Mouse (Mus musculus): ENCODE measurements around the gene Adam12. TPM values are rescaled to one million over a fixed set of nuclear protein-coding genes. Genes with fewer than 3 reads are reported as not detected.

Gene Adam12
- polyA plus RNA-seq, 1 experiment from 2014 or later = 15.1 TPM

- Histone ChIP-seq H3K36me3 (ENCODE audit: control insufficient read depth, insufficient read depth, low read length) (no peaks in the 10 kb centered on the region), H3K27ac (ENCODE audit: low read depth) (no peak overlapping the region), H3K4me1 (replicated peaks; ENCODE audit: control insufficient read depth, insufficient read depth, low read length) (peaks cover 10% of the 10 kb centered on the region), H3K4me3 (ENCODE audit: low read depth, low read length) (no peak overlapping the region), H3K27me3 (replicated peaks; ENCODE audit: control insufficient read depth, insufficient read depth, low read length) (no peaks in the 10 kb centered on the region), H3K9ac (ENCODE audit: low read length) (no peak overlapping the region), H3K4me2 (ENCODE audit: low read length) (no peak overlapping the region), H3K9me3 (ENCODE audit: control insufficient read depth, low read length) (no peaks in the 10 kb centered on the region)
- DNase-seq (ENCODE audit: low spot score) (no peak), ATAC-seq (replicated peaks; ENCODE audit: low FRiP score, low TSS enrichment, low read depth) (no peak)
- 33% methylated on average over 4 of the region's 4 CpGs for WGBS
These were observed 216.7 kb downstream of the Adam12 start for GRCm38 (mm10) chr7:134015226-134015625.

GRCm38 (mm10) chr7:134014733-134015132, 217.2 kb downstream of the Adam12 start:
- H3K27me3 ChIP-seq (replicated peaks; ENCODE audit: control insufficient read depth, insufficient read depth, low read length) = no peaks in the 10 kb centered on the region
- H3K4me3 ChIP-seq (ENCODE audit: low read depth, low read length) = no peak overlapping the region
- no peak overlapping the region for H3K4me2 ChIP-seq (ENCODE audit: low read length)
- H3K36me3 ChIP-seq (ENCODE audit: control insufficient read depth, insufficient read depth, low read length) = no peaks in the 10 kb centered on the region
- no peak overlapping the region for H3K27ac ChIP-seq (ENCODE audit: low read depth)
- H3K9me3 ChIP-seq (ENCODE audit: control insufficient read depth, low read length) = no peaks in the 10 kb centered on the region
- 55% methylated on average over 7 of the region's 7 CpGs for WGBS
- H3K9ac ChIP-seq (ENCODE audit: low read length) = no peak overlapping the region
- DNase-seq (ENCODE audit: low spot score) (no peak), ATAC-seq (replicated peaks; ENCODE audit: low FRiP score, low TSS enrichment, low read depth) (no peak)
- H3K4me1 ChIP-seq (replicated peaks; ENCODE audit: control insufficient read depth, insufficient read depth, low read length) = peaks cover 10% of the 10 kb centered on the region

- H3K4me3 ChIP-seq (ENCODE audit: low read depth, low read length) = no peak overlapping the region
- peaks cover 6% of the 10 kb centered on the region; the same call in 1 of the 2 replicates for H3K9me3 ChIP-seq (ENCODE audit: control insufficient read depth, low read length)
- 77% methylated on average over 5 of the region's 5 CpGs for WGBS
- peaks cover 9% of the 10 kb centered on the region; the same call in 1 of the 2 replicates for H3K4me1 ChIP-seq (replicated peaks; ENCODE audit: control insufficient read depth, insufficient read depth, low read length)
- no peaks in the 10 kb centered on the region for H3K27me3 ChIP-seq (replicated peaks; ENCODE audit: control insufficient read depth, insufficient read depth, low read length)
- no peak overlapping the region for H3K27ac ChIP-seq (ENCODE audit: low read depth)
- DNase-seq (ENCODE audit: low spot score) = no peak
- no peak overlapping the region for H3K9ac ChIP-seq (ENCODE audit: low read length)
- ATAC-seq (replicated peaks; ENCODE audit: low FRiP score, low TSS enrichment, low read depth) = no peak
- no peak overlapping the region for H3K4me2 ChIP-seq (ENCODE audit: low read length)
- H3K36me3 ChIP-seq (ENCODE audit: control insufficient read depth, insufficient read depth, low read length) = no peaks in the 10 kb centered on the region
These were observed 222.8 kb downstream of the Adam12 start for GRCm38 (mm10) chr7:134009157-134009556.

GRCm38 (mm10) chr7:134007942-134008361, 224.0 kb downstream of the Adam12 start:
- H3K9ac ChIP-seq (ENCODE audit: low read length) = no peak overlapping the region
- peaks cover 9% of the 10 kb centered on the region; the same call in 1 of the 2 replicates for H3K4me1 ChIP-seq (replicated peaks; ENCODE audit: control insufficient read depth, insufficient read depth, low read length)
- 45% methylated on average over 3 of the region's 3 CpGs for WGBS
- no peaks in the 10 kb centered on the region for H3K27me3 ChIP-seq (replicated peaks; ENCODE audit: control insufficient read depth, insufficient read depth, low read length)
- no peak overlapping the region for H3K4me2 ChIP-seq (ENCODE audit: low read length)
- H3K9me3 ChIP-seq (ENCODE audit: control insufficient read depth, low read length) = peaks cover 6% of the 10 kb centered on the region; the same call in 1 of the 2 replicates
- ATAC-seq (replicated peaks; ENCODE audit: low FRiP score, low TSS enrichment, low read depth) (no peak), DNase-seq (ENCODE audit: low spot score) (no peak)
- H3K36me3 ChIP-seq (ENCODE audit: control insufficient read depth, insufficient read depth, low read length) = no peaks in the 10 kb centered on the region
- H3K4me3 ChIP-seq (ENCODE audit: low read depth, low read length) = no peak overlapping the region
- H3K27ac ChIP-seq (ENCODE audit: low read depth) = no peak overlapping the region

GRCm38 (mm10) chr7:134001581-134001980, 230.4 kb downstream of the Adam12 start:
- Histone ChIP-seq H3K4me1 (replicated peaks; ENCODE audit: control insufficient read depth, insufficient read depth, low read length) (peaks cover 3% of the 10 kb centered on the region; the same call in 1 of the 2 replicates), H3K4me2 (ENCODE audit: low read length) (no peak overlapping the region), H3K36me3 (ENCODE audit: control insufficient read depth, insufficient read depth, low read length) (no peaks in the 10 kb centered on the region), H3K4me3 (ENCODE audit: low read depth, low read length) (no peak overlapping the region), H3K27ac (ENCODE audit: low read depth) (no peak overlapping the region), H3K27me3 (replicated peaks; ENCODE audit: control insufficient read depth, insufficient read depth, low read length) (no peaks in the 10 kb centered on the region), H3K9ac (ENCODE audit: low read length) (no peak overlapping the region), H3K9me3 (ENCODE audit: control insufficient read depth, low read length) (peaks cover 6% of the 10 kb centered on the region; the same call in 1 of the 2 replicates)
- 83% methylated on average over 4 of the region's 4 CpGs for WGBS
- ATAC-seq (replicated peaks; ENCODE audit: low FRiP score, low TSS enrichment, low read depth) (no peak), DNase-seq (ENCODE audit: low spot score) (no peak)

GRCm38 (mm10) chr7:133990930-133991329, 241.0 kb downstream of the Adam12 start:
- H3K9me3 ChIP-seq (ENCODE audit: control insufficient read depth, low read length) = no peaks in the 10 kb centered on the region
- no peak overlapping the region for H3K4me3 ChIP-seq (ENCODE audit: low read depth, low read length)
- no peaks in the 10 kb centered on the region for H3K36me3 ChIP-seq (ENCODE audit: control insufficient read depth, insufficient read depth, low read length)
- H3K4me1 ChIP-seq (replicated peaks; ENCODE audit: control insufficient read depth, insufficient read depth, low read length) = no peaks in the 10 kb centered on the region
- ATAC-seq (replicated peaks; ENCODE audit: low FRiP score, low TSS enrichment, low read depth) = no peak
- H3K27me3 ChIP-seq (replicated peaks; ENCODE audit: control insufficient read depth, insufficient read depth, low read length) = no peaks in the 10 kb centered on the region
- no peak overlapping the region for H3K4me2 ChIP-seq (ENCODE audit: low read length)
- DNase-seq (ENCODE audit: low spot score) = no peak
- H3K27ac ChIP-seq (ENCODE audit: low read depth) = no peak overlapping the region
- no peak overlapping the region for H3K9ac ChIP-seq (ENCODE audit: low read length)

DNA sequence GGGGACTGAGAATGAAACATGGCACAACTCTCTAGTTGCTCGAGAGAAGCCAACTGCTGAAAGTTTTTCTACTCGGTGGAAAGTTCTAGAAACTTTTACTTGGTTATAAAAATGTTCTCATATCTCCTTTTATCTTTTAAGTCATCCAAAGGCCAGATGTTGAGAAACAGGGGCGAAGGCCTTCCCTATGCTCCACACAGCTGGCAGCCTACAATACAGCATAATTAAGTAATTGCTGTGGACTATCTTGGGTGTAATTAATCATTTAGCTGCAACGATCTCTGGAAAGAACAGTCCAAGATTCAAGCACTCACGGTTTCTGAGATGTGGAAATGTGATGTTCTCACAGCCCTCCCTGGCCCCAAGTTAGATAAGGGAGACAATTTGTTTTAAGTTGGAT, 243.6 kb downstream of the Adam12 start:
- Histone ChIP-seq H3K4me2 (ENCODE audit: low read length) (no peak overlapping the region), H3K27me3 (replicated peaks; ENCODE audit: control insufficient read depth, insufficient read depth, low read length) (no peaks in the 10 kb centered on the region), H3K4me1 (replicated peaks; ENCODE audit: control insufficient read depth, insufficient read depth, low read length) (0 out of 2 replicates have a peak, but pooled peaks cover 5% of the 10 kb centered on the region), H3K4me3 (ENCODE audit: low read depth, low read length) (no peak overlapping the region), H3K9me3 (ENCODE audit: control insufficient read depth, low read length) (no peaks in the 10 kb centered on the region), H3K27ac (ENCODE audit: low read depth) (no peak overlapping the region), H3K36me3 (ENCODE audit: control insufficient read depth, insufficient read depth, low read length) (no peaks in the 10 kb centered on the region), H3K9ac (ENCODE audit: low read length) (no peak overlapping the region)
- WGBS = 43% methylated on average over 5 of the region's 5 CpGs
- DNase-seq (ENCODE audit: low spot score) (no peak), ATAC-seq (replicated peaks; ENCODE audit: low FRiP score, low TSS enrichment, low read depth) (no peak)

- Histone ChIP-seq H3K27ac (ENCODE audit: low read depth) (no peak overlapping the region), H3K9me3 (ENCODE audit: control insufficient read depth, low read length) (no peaks in the 10 kb centered on the region), H3K36me3 (ENCODE audit: control insufficient read depth, insufficient read depth, low read length) (no peaks in the 10 kb centered on the region), H3K4me2 (ENCODE audit: low read length) (no peak overlapping the region), H3K9ac (ENCODE audit: low read length) (no peak overlapping the region), H3K27me3 (replicated peaks; ENCODE audit: control insufficient read depth, insufficient read depth, low read length) (no peaks in the 10 kb centered on the region), H3K4me3 (ENCODE audit: low read depth, low read length) (no peak overlapping the region), H3K4me1 (replicated peaks; ENCODE audit: control insufficient read depth, insufficient read depth, low read length) (0 out of 2 replicates have a peak, but pooled peaks cover 5% of the 10 kb centered on the region)
- ATAC-seq (replicated peaks; ENCODE audit: low FRiP score, low TSS enrichment, low read depth) (no peak), DNase-seq (ENCODE audit: low spot score) (no peak)
- WGBS = 81% methylated on average over 4 of the region's 4 CpGs
These were observed 245.7 kb downstream of the Adam12 start for GRCm38 (mm10) chr7:133986201-133986600.

- H3K4me3 ChIP-seq (ENCODE audit: low read depth, low read length) = no peak overlapping the region
- H3K4me1 ChIP-seq (replicated peaks; ENCODE audit: control insufficient read depth, insufficient read depth, low read length) = 0 out of 2 replicates have a peak, but pooled peaks cover 5% of the 10 kb centered on the region
- H3K27me3 ChIP-seq (replicated peaks; ENCODE audit: control insufficient read depth, insufficient read depth, low read length) = no peaks in the 10 kb centered on the region
- DNase-seq (ENCODE audit: low spot score) (no peak), ATAC-seq (replicated peaks; ENCODE audit: low FRiP score, low TSS enrichment, low read depth) (no peak)
- no peaks in the 10 kb centered on the region for H3K9me3 ChIP-seq (ENCODE audit: control insufficient read depth, low read length)
- no peaks in the 10 kb centered on the region for H3K36me3 ChIP-seq (ENCODE audit: control insufficient read depth, insufficient read depth, low read length)
- H3K27ac ChIP-seq (ENCODE audit: low read depth) = no peak overlapping the region
- WGBS = 67% methylated on average over 1 of the region's 1 CpGs
- H3K9ac ChIP-seq (ENCODE audit: low read length) = no peak overlapping the region
- H3K4me2 ChIP-seq (ENCODE audit: low read length) = no peak overlapping the region
These were observed 246.3 kb downstream of the Adam12 start for GRCm38 (mm10) chr7:133985648-133986047.
